Mouse (Mus musculus): ENCODE measurements around the gene Sox5.

- TF ChIP-seq EP300 (IDR thresholded peaks at IDR 0.05; ENCODE audit: low read depth) (no peak), CTCF (IDR thresholded peaks at IDR 0.05; ENCODE audit: low read depth) (no peak)
These were observed 414.1 kb downstream of the Sox5 start for GRCm38 (mm10) chr6:144367626-144368077.

Data from liver, embryonic 14.5 days (tissue).